Mouse (Mus musculus) T-helper 2 cell (primary cell): Measurements from ENCODE around the gene Utrn.

ENCODE experiments used
- in situ Hi-C: fragments of 300-600 bp; cut with MboI, MseI; formaldehyde crosslinking; loops from one replicate; pipeline ENCODE4 v1.15.1; 2025; ENCODE audit warnings: high pct_unique_total_duplicates

The Utrn gene

GRCm38 (mm10) chr10:12608634-12609033, 260.5 kb downstream of the Utrn start:
- in situ Hi-C loops: loop anchor here (25.0 kb wide), 1 partner anchor 596 kb away; no protein-coding TSS in a partner anchor

- in situ Hi-C loops: loop anchor here (25.0 kb wide), 1 partner anchor 595 kb away; no protein-coding TSS in a partner anchor
Measured at GRCm38 (mm10) chr10:12607180-12607579, 262.0 kb downstream of the Utrn start.

GRCm38 (mm10) chr10:12595379-12595778, 273.8 kb downstream of the Utrn start:
- in situ Hi-C loops: no loop called here

- in situ Hi-C loops: no loop called here
Measured at GRCm38 (mm10) chr10:12594958-12595357, 274.2 kb downstream of the Utrn start.

GRCm38 (mm10) chr10:12593071-12593470, 276.1 kb downstream of the Utrn start:
- in situ Hi-C loops: no loop called here

GRCm38 (mm10) chr10:12591946-12592345, 277.2 kb downstream of the Utrn start:
- in situ Hi-C loops: no loop called here

- in situ Hi-C loops: no loop called here
Measured at GRCm38 (mm10) chr10:12588051-12588450, 281.1 kb downstream of the Utrn start.

- in situ Hi-C loops: no loop called here
Measured at GRCm38 (mm10) chr10:12587318-12587717, 281.8 kb downstream of the Utrn start.

- in situ Hi-C loops: no loop called here
Measured at GRCm38 (mm10) chr10:12586825-12587224, 282.3 kb downstream of the Utrn start.

- in situ Hi-C loops: no loop called here
Measured at GRCm38 (mm10) chr10:12586200-12586599, 283.0 kb downstream of the Utrn start.

GRCm38 (mm10) chr10:12583473-12583872, 285.7 kb downstream of the Utrn start:
- in situ Hi-C loops: no loop called here

GRCm38 (mm10) chr10:12579048-12579447, 290.1 kb downstream of the Utrn start:
- in situ Hi-C loops: no loop called here

GRCm38 (mm10) chr10:12575849-12576435, 293.2 kb downstream of the Utrn start:
- in situ Hi-C loops: no loop called here

GRCm38 (mm10) chr10:12574760-12575159, 294.4 kb downstream of the Utrn start:
- in situ Hi-C loops: no loop called here

- in situ Hi-C loops: no loop called here
Measured at GRCm38 (mm10) chr10:12573601-12574000, 295.6 kb downstream of the Utrn start.

- in situ Hi-C loops: no loop called here
Measured at GRCm38 (mm10) chr10:12572759-12573158, 296.4 kb downstream of the Utrn start.

- in situ Hi-C loops: no loop called here
Measured at GRCm38 (mm10) chr10:12564425-12564824, 304.7 kb downstream of the Utrn start.

- in situ Hi-C loops: no loop called here
Measured at GRCm38 (mm10) chr10:12558810-12559209, 310.4 kb downstream of the Utrn start.

- in situ Hi-C loops: no loop called here
Measured at GRCm38 (mm10) chr10:12554090-12554718, 315.0 kb downstream of the Utrn start.

GRCm38 (mm10) chr10:12552890-12553278, 316.3 kb downstream of the Utrn start:
- in situ Hi-C loops: no loop called here

GRCm38 (mm10) chr10:12552196-12552889, 316.8 kb downstream of the Utrn start:
- in situ Hi-C loops: no loop called here

GRCm38 (mm10) chr10:12551735-12552134, 317.4 kb downstream of the Utrn start:
- in situ Hi-C loops: no loop called here
